Mouse (Mus musculus): Measurements from ENCODE around the gene Wnt5b. TPM values are rescaled to one million over a fixed set of nuclear protein-coding genes. Genes with fewer than 3 reads are reported as not detected.

The Wnt5b gene
- polyA plus RNA-seq, 1 experiment = not detected

DNA sequence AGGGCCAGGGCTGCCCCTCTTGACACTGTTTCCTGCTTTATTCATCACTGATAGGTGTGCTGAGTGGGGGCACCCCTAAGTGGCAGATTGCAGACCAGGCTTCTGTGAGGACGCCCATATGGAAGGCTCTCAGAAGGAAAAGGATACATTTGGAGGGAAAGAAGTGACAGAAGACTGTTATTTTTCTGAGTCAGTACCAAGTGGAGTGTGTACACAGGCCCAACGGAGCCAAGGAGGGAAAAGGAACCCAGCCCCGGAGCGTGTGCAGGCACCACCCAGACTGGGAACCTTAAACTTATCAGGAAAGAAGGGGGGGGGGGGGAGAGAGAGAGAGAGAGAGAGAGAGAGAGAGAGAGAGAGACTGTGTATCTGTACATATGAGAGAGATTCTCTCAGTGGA is 131.6 kb downstream of the Wnt5b start:
- Histone ChIP-seq H3K4me1 (ENCODE audit: control insufficient read depth, insufficient read depth, low read length) (no peaks in the 10 kb centered on the region), H3K27ac (ENCODE audit: insufficient read depth, low read depth, low read length) (no peak overlapping the region), H3K4me3 (ENCODE audit: insufficient read depth, low read depth, low read length) (no peak overlapping the region)
- no peak for TF ChIP-seq CTCF (IDR thresholded peaks at IDR 0.05; ENCODE audit: insufficient read depth, low read depth, low read length)
- 93% methylated on average over 4 of the region's 4 CpGs for WGBS

DNA sequence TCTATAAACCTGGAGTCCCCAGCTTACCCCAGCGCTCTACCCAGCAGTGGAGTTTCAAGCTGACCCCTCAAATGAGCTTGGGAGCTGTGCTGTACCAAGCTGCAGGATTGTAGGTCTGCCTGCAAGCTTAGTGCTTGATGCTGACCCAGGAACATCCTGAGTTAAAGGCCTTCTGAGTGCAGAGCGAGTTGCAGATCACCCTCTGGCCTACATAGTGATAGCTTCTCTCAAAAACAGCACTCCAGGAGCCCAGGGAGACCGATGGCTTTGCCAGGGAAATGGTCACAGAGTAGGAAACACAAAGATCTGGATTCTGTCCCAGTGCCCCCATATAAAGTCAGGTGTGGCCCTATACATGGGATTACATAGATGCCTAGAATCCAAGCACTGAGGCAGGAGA is 132.6 kb downstream of the Wnt5b start:
- no peak overlapping the region for H3K27ac ChIP-seq (ENCODE audit: insufficient read depth, low read depth, low read length)
- H3K4me3 ChIP-seq (ENCODE audit: insufficient read depth, low read depth, low read length) = no peak overlapping the region
- no peaks in the 10 kb centered on the region for H3K4me1 ChIP-seq (ENCODE audit: control insufficient read depth, insufficient read depth, low read length)
- 87% methylated on average over 3 of the region's 3 CpGs for whole genome bisulfite sequencing
- TF ChIP-seq POLR2A (IDR thresholded peaks at IDR 0.05; ENCODE audit: insufficient read depth, low read depth, low read length) (no peak), CTCF (IDR thresholded peaks at IDR 0.05; ENCODE audit: insufficient read depth, low read depth, low read length) (no peak)

DNA sequence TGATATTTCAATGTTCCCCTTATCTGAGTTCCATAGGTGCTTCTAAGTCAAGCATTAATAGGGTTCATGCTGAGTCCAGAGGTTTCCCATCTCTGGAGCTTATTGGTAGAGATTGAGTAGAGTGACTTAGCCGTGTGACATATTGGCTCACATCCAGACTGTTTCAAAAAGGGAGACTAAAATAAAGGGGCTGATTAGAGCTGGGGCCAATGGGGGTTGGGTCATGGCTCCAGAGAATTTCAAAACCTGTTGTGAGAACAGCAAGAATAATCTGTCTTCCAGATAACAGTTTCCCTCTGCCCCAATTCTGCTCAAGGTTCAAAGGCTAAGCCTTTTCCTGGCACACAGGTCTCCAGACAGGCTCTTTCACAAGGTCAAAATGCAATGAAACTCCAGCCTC is 134.4 kb downstream of the Wnt5b start:
- Histone ChIP-seq H3K4me3 (ENCODE audit: insufficient read depth, low read depth, low read length) (no peak overlapping the region), H3K4me1 (ENCODE audit: control insufficient read depth, insufficient read depth, low read length) (no peaks in the 10 kb centered on the region), H3K27ac (ENCODE audit: insufficient read depth, low read depth, low read length) (no peak overlapping the region)
- TF ChIP-seq POLR2A (IDR thresholded peaks at IDR 0.05; ENCODE audit: insufficient read depth, low read depth, low read length) = no peak
- no peak for TF ChIP-seq CTCF (IDR thresholded peaks at IDR 0.05; ENCODE audit: insufficient read depth, low read depth, low read length)
- 55% methylated on average over 1 of the region's 1 CpGs for WGBS

DNA sequence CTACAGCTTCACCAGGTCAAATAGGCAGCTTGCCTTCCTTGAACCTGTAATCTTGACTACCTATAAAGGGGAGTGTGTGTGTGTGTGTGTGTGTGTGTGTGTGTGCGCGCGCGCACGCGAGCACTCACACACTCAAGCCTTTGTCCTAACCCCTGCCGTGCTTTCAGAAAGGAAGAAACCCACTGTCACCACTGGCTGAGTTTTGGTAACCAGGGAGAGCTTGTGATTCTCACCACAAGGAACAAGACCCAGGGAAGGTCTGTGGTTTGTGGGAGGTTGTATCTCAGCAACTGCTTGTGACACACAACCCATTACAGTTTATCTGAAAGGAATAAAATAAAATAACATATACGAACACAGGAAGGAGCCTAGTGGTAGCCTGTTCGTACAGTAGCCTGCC is 135.6 kb downstream of the Wnt5b start:
- H3K27ac ChIP-seq (ENCODE audit: insufficient read depth, low read depth, low read length) = no peak overlapping the region
- TF ChIP-seq POLR2A (IDR thresholded peaks at IDR 0.05; ENCODE audit: insufficient read depth, low read depth, low read length) (no peak), CTCF (IDR thresholded peaks at IDR 0.05; ENCODE audit: insufficient read depth, low read depth, low read length) (no peak)
- no peaks in the 10 kb centered on the region for H3K4me1 ChIP-seq (ENCODE audit: control insufficient read depth, insufficient read depth, low read length)
- no peak overlapping the region for H3K4me3 ChIP-seq (ENCODE audit: insufficient read depth, low read depth, low read length)
- WGBS = 71% methylated on average over 9 of the region's 9 CpGs

DNA sequence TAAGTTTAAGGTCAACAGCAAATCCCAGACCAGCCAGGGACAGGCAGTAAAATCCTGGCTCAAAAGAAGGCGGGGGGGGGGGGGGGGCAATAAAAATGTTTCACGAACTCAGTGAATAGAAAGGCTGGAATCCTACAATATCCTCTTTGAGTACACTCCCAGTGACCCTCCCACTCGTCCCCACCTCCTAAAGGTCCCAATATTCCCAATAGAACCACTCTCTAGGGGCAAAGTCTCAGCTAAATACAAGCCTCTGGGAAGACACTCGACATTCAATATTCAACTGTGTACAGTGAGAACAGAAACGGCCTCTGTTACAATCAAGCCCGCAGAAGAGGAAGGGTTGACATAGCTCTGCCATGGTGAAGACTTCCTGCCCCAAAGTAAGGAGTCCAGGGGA is 136.3 kb downstream of the Wnt5b start:
- Histone ChIP-seq H3K4me1 (ENCODE audit: control insufficient read depth, insufficient read depth, low read length) (no peaks in the 10 kb centered on the region), H3K4me3 (ENCODE audit: insufficient read depth, low read depth, low read length) (no peak overlapping the region), H3K27ac (ENCODE audit: insufficient read depth, low read depth, low read length) (no peak overlapping the region)
- TF ChIP-seq CTCF (IDR thresholded peaks at IDR 0.05; ENCODE audit: insufficient read depth, low read depth, low read length) (no peak), POLR2A (IDR thresholded peaks at IDR 0.05; ENCODE audit: insufficient read depth, low read depth, low read length) (no peak)
- WGBS = 55% methylated on average over 6 of the region's 6 CpGs

DNA sequence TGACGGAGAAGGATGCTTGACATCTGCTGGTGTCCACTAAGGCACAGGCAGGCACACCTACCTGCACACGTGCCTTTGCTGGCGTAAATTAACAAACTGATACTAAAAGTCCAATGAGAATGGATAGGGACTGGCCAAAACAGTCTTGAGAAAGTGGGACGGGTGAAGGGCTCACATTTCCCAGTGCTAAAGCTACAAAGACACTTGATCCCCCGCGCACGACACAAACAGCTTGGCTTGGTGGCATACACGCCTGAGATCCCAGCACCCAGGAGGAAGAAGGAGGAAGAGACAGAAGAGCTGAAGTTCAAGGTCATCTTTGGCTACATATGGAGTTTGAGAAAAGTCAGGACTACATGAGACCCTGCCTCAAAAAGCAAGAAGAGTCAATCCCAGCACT is 137.6 kb downstream of the Wnt5b start:
- 92% methylated on average over 8 of the region's 8 CpGs for WGBS
- TF ChIP-seq POLR2A (IDR thresholded peaks at IDR 0.05; ENCODE audit: insufficient read depth, low read depth, low read length) (no peak), CTCF (IDR thresholded peaks at IDR 0.05; ENCODE audit: insufficient read depth, low read depth, low read length) (no peak)
- Histone ChIP-seq H3K27ac (ENCODE audit: insufficient read depth, low read depth, low read length) (no peak overlapping the region), H3K4me3 (ENCODE audit: insufficient read depth, low read depth, low read length) (no peak overlapping the region), H3K4me1 (ENCODE audit: control insufficient read depth, insufficient read depth, low read length) (no peaks in the 10 kb centered on the region)

DNA sequence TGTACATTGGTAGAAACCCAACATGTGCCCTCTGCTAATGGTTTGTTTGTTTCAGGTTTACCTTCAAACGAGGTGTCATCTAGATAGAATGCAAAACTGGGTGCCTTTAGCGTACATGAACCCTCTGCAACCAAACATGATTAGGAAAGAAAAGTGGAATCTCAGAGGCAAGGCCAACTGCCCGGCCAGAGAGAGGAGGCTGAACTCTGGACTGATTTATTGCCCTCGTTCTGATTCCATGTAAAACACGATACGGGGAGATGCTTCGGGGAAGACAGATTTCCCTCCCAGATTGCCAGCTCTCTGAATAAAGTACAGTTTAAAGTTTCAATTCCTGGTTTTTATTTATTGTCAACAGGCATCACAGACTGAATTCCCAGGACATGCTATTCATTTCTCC is 138.8 kb downstream of the Wnt5b start:
- Histone ChIP-seq H3K4me1 (ENCODE audit: control insufficient read depth, insufficient read depth, low read length) (no peaks in the 10 kb centered on the region), H3K27ac (ENCODE audit: insufficient read depth, low read depth, low read length) (no peak overlapping the region), H3K4me3 (ENCODE audit: insufficient read depth, low read depth, low read length) (no peak overlapping the region)
- TF ChIP-seq CTCF (IDR thresholded peaks at IDR 0.05; ENCODE audit: insufficient read depth, low read depth, low read length) (no peak), POLR2A (IDR thresholded peaks at IDR 0.05; ENCODE audit: insufficient read depth, low read depth, low read length) (no peak)
- WGBS = 87% methylated on average over 7 of the region's 7 CpGs

DNA sequence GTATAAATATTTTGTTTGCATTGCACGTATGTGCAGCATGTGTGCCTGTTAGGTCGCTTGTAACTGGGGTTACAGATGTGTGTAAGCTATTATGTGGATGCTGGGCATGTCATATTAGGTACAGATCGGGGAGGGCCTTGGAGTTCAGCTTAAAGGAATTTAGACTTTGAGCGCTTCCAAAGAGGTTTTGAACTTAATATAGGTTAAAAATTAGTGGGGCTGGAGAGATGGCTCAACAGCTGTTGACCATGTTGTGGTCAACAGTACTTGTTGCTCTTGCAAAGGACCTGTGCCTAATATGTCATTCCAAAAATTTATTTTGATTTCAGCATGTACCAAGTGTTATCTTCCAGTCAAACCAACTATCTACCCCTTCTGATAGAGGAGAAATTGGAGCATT is 139.3 kb downstream of the Wnt5b start:
- no peak for TF ChIP-seq CTCF (IDR thresholded peaks at IDR 0.05; ENCODE audit: insufficient read depth, low read depth, low read length)
- TF ChIP-seq POLR2A (IDR thresholded peaks at IDR 0.05; ENCODE audit: insufficient read depth, low read depth, low read length) = no peak
- WGBS = 94% methylated on average over 4 of the region's 4 CpGs
- Histone ChIP-seq H3K4me3 (ENCODE audit: insufficient read depth, low read depth, low read length) (no peak overlapping the region), H3K27ac (ENCODE audit: insufficient read depth, low read depth, low read length) (no peak overlapping the region), H3K4me1 (ENCODE audit: control insufficient read depth, insufficient read depth, low read length) (no peaks in the 10 kb centered on the region)

DNA sequence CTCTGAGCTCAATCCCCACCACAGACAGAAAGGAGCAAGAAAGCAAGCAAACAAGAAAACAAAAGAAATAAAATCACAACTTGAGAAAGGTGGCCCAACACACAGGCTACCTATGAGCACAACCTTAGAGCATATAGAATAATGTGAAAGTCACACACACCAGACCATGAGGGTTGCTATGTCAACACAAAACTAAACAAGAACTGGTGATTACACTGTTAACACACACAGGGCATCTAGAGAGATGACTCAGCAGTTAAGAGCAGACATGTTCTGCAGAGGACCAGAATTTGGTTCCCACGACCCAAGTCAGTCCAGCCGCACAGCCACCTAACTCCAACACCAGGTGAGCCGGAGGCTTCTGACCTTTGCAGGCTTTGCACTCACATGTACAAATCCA is 141.2 kb downstream of the Wnt5b start:
- Histone ChIP-seq H3K4me3 (ENCODE audit: insufficient read depth, low read depth, low read length) (no peak overlapping the region), H3K27ac (ENCODE audit: insufficient read depth, low read depth, low read length) (no peak overlapping the region), H3K4me1 (ENCODE audit: control insufficient read depth, insufficient read depth, low read length) (no peaks in the 10 kb centered on the region)
- 65% methylated on average over 3 of the region's 3 CpGs for WGBS
- no peak for TF ChIP-seq CTCF (IDR thresholded peaks at IDR 0.05; ENCODE audit: insufficient read depth, low read depth, low read length)

DNA sequence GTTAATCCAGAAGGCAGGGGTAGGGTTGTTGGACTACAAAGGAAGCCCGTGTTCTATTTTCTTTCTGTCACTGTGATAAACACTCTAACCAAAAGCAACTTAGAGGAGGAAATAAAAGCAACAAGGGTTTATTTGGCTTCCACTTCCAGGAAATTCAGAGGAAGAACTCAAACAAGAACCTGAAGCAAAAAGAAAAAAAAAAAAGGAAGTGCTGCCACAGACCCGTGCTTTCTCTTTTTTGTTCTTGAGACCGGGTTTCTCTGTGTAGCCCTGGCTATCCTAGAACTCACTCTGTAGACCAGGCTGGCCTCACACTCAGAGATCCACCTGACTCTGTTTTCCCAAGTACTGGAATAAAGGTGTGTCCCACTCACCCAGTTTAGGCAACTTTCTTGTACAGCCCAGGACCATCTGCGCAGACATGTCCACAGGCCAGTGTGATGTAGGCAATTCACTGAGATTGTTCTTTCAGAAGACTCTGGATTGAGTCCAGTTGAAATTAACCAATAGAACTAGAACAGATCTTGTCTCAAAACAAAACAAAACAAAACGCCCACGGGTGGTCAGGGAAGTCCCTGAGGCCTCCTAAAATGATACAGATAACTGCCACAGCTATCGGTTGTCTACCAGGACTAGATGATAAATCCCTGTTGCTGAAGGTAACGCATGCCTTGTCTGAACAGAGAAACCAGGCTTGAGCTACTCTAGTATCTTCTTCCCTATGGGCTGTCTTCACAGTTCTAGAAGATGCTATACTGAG is 142.4 kb downstream of the Wnt5b start:
- Histone ChIP-seq H3K27ac (ENCODE audit: insufficient read depth, low read depth, low read length) (no peak overlapping the region), H3K4me3 (ENCODE audit: insufficient read depth, low read depth, low read length) (no peak overlapping the region), H3K4me1 (ENCODE audit: control insufficient read depth, insufficient read depth, low read length) (no peaks in the 10 kb centered on the region)
- WGBS = 88% methylated on average over 8 of the region's 8 CpGs
- TF ChIP-seq POLR2A (IDR thresholded peaks at IDR 0.05; ENCODE audit: insufficient read depth, low read depth, low read length) (no peak), CTCF (IDR thresholded peaks at IDR 0.05; ENCODE audit: insufficient read depth, low read depth, low read length) (no peak)
